Mouse (Mus musculus): ENCODE data around the gene Mid1. TPM values are rescaled to one million over a fixed set of nuclear protein-coding genes. Genes with fewer than 3 reads are reported as not detected.

Mid1 gene
- 10 to 100 TPM; 22.6 to 30.0 TPM for total RNA-seq (2021)
- long read RNA-seq, experiment 1 = 0 reads
- long read RNA-seq, experiment 2, partial matches to known transcripts = 0 of 4 reads
- long read RNA-seq, experiment 2, other reads (novel, unspliced or antisense) = 4 of 4 reads

DNA sequence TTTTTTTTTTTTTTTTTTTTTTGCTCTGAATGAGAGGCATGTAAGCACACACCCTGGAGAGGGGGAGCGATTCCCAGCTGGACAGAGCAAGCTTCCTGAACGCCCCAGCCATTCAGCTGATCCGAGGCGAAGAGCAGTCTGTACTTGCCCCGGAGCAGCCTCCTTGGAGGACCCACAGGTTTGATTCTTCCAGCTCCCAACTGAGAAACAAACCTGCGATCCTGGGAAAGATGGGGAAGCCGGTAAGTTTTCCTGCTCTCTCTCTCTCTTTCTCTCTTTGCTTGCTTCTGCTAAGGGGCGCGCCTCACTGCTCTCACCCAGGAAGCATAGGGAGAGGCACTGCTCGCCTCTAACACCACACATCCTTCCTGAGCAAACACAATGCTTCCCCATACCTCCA, at the start of gene Mid1:
TSS of gene Mid1 (plus strand) at position 69 of the 400 bp plus-strand sequence.
- no peak for DNase-seq (ENCODE audit: low spot score in 2 of 2)

DNA sequence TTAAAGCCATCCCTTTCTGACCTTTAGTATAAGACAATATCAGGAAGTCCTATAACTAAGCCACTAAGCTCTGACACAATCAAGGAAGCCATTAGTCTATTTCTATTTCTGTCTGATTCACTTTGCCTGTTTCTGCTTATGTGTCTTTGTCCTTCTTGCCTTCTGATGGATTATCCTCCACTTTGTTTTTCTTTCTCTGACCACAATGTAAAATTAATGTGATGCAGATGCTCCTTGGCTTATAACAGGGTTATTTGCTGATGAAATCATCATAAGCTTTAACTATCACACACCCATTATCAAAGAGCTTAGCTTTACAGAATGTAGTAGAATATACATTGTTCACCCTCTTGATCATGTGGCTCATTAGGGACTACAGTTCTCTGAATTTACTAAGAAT, 11.9 kb upstream of the Mid1 start:
- no peak for DNase-seq (ENCODE audit: low spot score in 2 of 2)

DNA sequence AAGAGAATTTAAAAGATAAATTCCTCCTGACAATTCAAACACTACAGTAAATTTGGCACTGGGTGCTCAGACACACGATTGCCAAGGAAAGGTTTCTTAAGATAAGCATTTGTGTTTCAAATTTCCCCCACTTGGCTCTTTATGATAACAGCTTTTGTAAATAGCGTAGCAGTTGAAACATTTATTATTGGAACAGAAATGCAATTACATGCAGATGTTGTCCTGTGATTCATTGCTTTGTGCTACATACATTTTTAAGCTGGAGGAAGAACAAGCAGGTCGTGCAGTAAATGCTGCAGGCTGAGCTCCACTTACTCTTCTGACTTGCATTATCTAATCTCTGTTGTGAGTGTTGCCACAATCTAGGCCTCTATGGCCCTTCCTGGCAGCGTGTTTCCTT, 8.7 kb upstream of the Mid1 start:
- no peak for DNase-seq (ENCODE audit: low spot score in 2 of 2)

DNA sequence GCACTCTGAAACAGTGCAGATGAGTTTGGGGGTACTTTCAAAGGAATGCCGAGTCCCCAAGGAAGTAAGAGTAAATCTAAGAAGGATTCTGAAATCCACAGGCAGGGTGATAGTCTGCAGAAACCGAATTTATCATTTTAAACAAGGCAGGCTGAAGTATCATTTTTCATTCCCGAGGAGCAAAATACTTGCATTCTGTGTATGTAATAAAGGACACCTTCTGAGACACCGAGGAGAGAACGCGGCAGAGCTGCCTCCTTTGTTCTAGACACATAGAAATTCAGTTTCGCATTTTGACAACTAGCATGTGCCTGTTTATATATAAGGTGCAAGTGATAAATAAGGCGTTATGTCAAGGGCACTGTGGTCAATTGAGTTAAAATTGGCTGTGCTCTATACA, 732 bp downstream of the Mid1 start:
- no peak for DNase-seq (ENCODE audit: low spot score in 2 of 2)

DNA sequence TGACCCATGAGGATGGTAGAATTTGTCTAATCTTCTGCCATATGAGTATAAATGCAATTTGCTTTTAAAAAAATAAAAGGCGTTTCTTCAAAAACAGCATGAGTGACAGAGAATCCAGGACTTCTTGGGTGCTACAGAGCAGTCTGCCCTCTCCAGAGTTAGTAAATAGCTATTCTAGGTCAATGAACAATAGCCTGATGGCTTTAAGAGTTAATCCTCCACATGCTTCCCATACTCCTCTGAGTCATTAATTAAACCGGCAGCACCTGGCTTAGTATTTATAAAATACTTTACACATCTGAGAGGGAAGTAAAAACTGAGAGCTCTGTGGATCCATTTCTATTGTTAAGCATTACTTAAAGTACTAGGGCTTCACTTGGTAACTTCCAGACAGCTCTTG, 6.2 kb downstream of the Mid1 start:
- no peak for DNase-seq (ENCODE audit: low spot score in 2 of 2)

DNA sequence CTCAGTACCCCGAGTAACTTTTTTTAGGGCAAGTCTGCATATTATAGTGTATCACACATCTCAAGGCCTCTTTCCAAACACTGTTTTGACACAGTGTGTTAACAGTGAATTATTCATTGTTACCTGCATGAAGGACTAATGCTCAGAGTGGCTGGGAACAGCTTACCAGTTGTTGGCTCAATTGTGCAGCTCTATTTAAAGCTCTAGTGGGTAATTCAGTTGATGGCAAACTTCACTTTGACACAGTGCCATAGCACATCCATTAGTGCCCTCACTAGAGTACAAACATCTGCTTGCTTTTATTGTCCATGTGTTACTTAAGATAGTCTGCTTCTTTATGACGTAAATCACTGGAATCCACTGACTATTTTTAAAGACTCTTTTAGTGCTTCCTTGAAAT, 6.7 kb downstream of the Mid1 start:
- DNase-seq (ENCODE audit: low spot score in 2 of 2) = no peak

DNA sequence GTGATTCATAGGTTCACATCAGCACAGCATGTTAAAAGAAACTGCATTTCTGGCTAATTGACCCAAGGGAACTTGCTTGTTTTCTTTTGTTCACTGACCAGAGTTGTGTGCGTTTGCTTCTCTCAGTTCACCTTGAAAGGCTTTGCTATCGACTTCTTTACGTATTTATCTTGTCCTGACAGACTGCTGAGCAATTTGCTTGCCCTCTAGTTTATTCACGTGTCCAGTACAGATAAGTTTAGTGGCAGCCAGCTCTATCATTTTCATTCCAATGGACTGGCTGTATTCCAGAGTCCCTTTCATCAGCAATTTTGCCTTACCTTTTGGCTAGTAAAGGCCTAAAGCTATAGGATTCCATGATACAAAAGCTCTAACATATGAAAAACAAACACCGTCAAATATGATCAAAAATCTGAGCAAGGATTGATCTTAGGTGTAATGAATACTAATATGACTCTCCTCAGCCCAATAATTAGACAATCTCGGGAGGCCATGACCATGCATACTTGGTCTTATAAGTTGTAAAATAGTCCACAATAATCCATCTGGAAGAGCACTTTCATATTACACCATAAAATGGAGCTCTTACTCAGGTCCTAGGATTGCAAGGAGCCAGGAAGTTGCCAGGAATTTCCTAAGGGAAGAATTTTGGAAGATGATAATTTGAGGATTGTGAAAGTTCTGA, 7.4 kb downstream of the Mid1 start:
- DNase-seq (ENCODE audit: low spot score in 2 of 2) = no peak

DNA sequence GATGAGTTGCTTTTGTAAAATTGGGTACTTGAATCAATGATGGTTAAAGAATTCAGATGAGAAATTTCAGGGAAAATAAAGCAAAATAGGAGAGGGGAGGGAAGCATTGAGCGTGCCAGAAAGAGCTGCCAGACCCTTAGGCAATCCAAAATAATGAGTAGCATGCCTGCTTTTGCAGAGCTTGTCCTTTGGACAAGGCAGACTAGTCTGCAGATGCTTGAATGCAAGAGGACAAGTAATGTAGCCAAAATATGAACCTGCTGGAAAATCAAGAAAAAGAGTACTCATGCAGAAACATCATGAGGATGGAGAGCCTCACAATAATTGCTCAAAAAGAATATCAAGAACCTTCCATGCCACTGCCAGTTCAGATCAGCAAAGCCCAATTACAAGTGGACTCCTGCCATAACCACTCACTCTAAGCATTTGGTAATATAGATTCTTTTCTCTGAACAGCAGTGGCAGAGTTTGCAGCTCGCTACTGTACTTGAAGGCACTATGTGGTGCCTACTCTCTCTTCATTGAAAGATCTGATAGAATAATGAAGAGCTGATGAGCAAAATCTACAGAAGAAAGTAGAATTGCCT, 19.1 kb downstream of the Mid1 start:
- DNase-seq (ENCODE audit: low spot score in 2 of 2) = peak in 1 of 2 experiments; percentile 31

DNA sequence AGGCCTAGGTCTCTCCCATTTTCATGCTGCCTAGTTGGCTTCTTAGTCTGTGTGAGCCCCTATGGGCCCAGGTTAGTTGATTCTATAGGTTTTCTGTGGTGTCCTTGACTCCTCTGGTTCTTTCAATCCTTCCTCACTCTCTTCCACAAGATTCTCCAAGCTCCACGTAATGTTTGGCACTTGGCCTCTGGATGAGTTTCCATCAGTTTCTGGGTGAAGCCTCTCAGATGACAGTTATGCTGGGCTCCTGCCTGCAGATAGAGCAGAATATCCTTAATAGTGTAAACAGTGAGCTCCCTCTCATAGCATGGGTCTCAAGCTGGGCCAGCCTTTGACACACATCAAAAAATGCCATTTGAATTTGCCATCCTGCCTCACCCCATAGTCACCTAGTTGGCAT, 38.5 kb downstream of the Mid1 start:
- no peak for DNase-seq (ENCODE audit: low spot score in 2 of 2)

DNA sequence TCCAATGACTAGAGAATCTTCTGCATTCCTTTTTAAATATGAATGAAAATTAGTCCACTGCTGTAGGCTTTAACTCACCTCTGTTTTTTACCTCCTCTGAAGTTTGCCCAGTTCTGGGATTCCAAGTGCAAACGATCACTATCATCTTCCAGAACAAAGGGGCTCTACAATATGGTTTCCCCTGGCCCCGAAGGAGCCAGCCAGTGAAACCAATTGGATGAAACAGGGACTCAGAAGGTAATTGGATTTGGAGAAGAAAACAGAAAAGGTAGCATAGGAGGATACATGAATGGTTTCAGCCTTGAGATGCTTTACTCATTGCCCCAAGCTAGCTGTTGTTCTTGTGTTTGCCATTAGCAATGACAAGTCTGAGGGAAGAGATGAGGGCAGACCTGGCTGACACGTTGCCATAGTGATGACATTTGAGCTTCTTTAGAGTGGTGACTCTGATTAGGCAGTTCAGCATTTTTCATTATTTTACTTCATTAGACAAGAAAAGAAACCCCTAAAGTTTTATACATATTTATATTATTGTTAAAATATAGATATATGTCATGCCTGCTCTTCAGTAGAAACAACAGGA, 50.5 kb downstream of the Mid1 start:
- DNase-seq (ENCODE audit: low spot score in 2 of 2) = no peak

DNA sequence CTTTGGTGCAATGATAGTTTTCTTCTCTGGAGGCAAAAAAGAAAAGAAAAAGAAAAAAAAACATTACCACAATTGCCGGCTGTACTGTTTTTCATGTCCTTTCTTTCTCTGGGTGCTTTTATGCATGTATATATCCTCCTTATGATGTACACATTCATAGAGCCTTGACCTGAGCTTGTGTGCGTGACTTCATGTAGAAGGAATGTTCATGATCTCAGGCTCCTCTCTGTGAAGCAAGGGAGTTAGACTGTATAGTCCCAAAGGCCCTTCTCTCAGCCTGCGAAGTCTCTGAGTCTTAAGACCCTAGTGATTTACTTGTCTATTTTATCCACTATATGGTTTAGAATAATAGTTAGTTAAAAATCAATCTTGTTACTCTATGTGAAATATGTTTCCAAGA, 73.0 kb downstream of the Mid1 start:
- DNase-seq (ENCODE audit: low spot score in 2 of 2) = no peak

DNA sequence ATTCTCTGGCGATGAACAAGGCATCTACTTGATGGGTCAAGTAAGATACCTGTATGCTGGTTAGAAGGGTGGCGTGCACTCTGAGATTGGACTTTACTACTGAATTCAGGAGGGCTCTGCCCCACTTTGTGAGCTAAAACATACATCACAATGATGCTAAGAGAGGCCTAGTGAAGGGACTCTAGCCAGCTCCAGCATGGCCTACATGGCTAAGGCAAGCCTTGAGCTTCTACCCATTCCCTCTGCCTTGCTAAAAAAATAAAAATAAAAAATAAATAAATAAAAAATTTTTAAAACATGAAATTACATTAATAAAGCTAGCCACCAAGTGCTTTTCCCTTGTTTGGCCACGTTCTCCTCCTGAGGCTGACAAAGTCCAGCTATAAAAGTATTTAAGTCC, 94.5 kb downstream of the Mid1 start, which contains the start of gene 4933400A11Rik:
TSS of gene 4933400A11Rik (minus strand) at position 101 of the 400 bp plus-strand sequence.
- DNase-seq (ENCODE audit: low spot score in 2 of 2) = no peak

DNA sequence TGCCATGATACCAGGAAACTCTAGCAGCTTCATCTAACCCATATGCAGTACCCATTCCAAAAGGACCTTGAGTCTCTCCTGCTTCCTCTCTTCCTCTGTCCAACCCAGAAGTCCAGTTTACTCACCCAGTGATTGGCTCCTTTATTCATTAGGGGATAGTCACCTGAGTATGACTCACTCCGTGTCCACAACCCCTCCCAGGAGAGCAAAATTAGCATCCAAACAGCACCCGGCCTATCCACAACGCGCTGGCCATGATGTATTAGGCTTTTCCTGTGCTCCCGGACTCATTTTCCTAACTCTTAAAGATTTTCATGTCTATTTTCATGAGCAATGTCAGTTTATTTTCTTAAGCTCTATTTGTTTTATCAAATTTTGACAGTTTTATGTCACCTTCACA, 104.7 kb downstream of the Mid1 start:
- DNase-seq (ENCODE audit: low spot score in 2 of 2) = no peak

DNA sequence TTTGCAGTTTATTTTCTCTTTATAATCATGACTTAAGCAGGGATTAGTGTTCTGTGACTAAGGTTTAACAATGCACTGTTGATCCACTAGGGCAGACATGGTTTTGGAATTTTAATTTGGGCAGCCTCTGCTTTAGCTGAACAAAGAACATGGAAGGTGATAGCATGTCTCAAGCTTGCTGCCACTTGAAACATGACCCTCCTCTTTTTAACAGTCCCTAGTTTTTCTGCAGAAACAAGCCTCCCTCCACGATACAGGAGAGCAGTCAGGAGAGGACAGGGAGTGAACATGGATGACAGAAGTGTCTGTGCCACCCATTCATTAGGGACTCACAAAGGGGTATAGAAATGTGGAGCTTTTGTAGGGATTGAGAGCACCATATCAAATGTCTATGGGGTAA, 107.9 kb downstream of the Mid1 start:
- no peak for DNase-seq (ENCODE audit: low spot score in 2 of 2)

DNA sequence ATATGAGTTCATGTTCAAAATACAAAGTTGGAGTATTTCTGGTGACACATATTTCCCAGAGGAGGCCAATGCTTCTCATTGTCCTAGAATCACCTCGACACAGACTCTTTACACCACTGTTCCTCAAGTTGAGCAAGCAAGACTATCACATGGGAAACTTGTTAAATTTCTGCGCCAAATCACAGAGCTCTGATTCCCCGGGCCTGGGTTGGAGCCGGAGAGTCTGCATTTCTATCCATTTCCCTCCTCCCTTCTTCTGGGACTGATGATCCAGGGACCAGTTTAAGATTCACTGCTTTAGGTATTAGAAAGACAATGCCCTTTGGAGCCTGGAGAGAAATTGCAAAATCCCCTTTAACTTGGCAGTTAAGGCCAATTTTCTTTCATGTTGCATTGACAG, 109.4 kb downstream of the Mid1 start:
- DNase-seq (ENCODE audit: low spot score in 2 of 2) = no peak

DNA sequence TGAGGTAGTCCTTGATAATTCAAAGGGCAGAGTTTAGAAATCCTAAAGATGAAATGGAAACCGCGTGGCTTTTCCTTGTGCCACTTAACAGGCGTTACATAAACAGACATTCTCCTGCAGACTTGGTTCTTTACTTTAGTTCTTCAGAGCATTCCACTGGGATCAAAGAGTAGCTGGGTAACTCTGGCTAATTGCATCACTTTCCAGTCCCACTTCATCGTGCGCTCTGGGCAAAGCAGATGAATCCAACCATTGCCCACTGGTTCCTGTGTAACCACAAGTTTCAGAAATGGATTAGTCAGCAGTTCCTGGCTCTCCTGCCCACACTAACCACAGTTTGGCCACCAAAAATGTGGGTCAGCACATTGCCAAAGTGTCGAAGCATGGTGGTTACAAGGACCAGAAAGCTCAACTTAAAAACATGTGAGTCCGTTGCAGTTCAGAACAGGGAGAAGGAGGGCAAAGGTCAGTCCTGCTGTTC, 109.9 kb downstream of the Mid1 start:
- DNase-seq (ENCODE audit: low spot score in 2 of 2) = no peak

DNA sequence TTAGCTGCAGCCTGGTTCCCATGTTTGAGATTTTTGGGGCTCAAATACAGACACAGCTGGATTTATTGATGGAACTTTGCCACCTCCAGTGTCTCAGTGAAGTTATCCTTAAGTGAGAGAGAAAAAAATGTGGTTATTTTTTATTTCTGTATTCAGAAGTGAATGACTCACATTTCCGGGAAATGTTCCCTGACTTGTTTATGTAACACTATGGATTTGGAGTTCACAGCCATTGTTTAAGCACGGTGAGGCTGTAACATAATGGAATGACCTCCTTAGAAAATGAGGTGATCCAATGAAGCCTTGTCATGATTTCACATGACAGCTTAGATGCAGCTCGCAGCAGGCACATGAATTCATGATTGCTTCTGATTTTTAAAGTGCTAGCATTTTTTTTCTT, 112.1 kb downstream of the Mid1 start:
- DNase-seq (ENCODE audit: low spot score in 2 of 2) = no peak

DNA sequence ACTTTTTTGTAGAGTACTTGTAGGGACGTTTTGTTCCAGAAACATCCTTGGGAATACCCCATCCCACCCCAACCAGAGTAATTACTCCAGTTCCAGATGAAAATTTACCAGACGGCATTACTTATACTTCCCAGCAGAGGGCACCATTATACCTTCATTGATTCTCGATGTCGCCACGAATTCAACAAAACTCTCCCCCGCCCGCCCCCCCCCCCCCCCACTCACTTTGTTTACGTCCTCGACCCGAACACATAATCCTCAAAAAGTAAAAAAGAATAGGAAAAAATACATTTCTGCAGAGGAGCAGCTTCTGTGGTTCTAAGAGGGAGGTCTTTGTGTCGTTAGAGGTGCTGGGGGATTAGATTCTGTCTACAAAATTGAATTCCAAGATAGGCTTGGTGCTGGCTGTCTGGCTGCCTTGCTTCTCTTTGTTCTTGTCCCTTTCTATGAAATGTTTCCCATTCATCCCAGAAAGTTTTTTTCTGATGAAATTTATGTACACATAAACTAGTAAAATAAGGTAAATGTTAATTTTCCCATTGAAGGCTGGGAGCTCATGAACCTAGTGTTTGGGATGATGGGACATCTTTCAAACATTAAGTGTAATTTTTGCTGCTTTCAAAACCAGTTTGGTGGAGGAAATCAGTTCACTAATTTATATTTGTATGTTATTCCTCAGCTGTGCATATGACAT, 114.1 kb downstream of the Mid1 start:
- DNase-seq (ENCODE audit: low spot score in 2 of 2) = peak; percentile 45 to 61

DNA sequence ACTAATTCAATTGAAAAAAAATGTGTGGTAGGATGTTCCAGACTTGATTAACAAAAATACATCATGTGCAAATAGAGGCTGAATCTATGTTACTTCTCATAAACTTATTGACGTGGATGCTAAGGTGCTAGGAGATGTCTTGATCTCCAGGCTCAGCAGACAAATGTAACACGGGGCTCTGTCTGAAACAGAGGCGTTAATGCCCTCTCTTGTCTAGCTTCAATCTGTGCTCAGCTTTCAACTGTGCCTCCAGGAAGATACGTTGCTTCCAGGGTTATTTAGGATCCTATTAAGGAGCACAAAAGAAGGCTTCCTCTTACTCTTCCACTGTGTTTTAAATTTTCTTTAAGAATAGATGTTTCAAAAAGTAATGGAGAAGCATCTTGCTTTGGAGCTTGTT, 115.2 kb downstream of the Mid1 start:
- no peak for DNase-seq (ENCODE audit: low spot score in 2 of 2)

DNA sequence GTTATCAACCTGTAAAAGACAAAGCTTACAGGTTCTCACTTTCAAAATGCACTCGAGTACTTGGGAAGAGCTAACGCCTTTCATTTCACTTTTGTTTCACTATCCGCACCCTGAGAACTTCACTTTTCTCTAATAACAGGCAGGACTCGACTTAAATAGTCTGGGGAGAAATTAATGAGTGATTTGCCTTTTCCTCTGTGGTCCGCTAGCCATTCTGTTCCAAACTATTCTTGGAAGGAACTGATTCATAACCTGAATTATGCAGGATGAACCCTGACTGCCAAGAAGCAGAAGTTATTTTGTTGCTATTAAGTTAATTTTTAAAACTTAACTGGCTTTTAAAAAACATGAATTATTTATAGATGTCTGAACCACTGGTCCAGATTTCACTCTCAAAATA, 120.8 kb downstream of the Mid1 start:
- no peak for DNase-seq (ENCODE audit: low spot score in 2 of 2)

DNA sequence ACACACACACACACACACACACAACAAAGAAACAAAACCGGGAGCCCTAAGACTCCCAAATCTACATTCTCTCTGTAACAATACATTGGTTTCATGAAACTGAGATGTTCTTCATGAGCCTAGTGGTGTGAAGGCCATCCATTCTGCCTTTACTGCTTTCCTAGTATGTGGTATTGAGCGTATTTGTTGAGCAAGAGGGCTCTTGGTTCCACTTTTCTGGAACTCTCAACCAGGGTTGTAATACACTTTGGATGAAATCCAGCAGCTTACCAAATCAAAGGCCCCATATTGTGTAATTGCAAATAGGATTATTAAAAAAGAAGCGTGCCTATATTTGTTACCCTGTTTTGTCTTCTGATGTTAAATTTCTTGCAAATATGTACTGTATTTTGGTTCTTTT, 122.7 kb downstream of the Mid1 start:
- DNase-seq (ENCODE audit: low spot score in 2 of 2) = no peak

DNA sequence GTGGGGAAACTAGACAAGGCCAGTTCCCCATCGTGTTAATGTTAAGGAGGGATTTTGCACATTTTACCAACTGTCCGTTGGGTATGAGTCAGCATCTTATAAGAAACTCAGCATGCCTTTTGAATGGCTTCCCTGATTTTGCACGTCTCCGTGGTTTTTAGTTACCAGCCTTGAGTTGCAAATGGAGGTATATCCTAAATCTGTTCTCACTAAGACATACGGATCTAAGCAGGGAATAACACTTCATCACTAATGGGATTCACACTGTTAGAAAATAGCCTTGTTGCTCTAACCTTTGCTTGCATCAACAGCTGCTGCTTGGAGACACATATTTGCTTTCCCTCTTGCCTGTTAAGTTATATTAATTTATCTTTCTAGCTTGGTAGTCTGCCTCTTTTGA, 126.3 kb downstream of the Mid1 start:
- no peak for DNase-seq (ENCODE audit: low spot score in 2 of 2)
